Mouse (Mus musculus): ENCODE data around the gene Epn2.

DNA sequence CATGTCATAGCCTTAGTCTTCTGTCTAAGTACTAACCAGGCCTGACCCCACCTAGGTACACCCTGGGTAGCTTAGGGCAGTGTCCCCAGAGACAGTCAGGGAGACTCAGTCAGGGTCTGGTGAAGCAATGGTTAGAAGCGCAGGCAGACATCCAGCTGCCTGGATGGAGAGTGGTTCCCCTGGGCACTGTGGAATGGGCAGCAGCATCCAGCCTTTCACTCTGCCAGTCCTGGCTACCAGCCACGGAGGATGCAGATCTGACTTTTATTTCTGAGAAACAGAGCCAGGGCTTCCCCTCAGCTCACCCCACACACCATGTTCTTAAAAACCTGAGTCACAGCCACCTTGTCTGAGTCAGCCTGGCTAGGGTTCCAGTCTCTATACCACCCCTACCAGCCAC lies 18.0 kb upstream of the Epn2 start:
- TF ChIP-seq GATA1 (IDR thresholded peaks at IDR 0.05; ENCODE audit: borderline replicate concordance, low read length) = no peak
- TF ChIP-seq FLI1 (IDR thresholded peaks at IDR 0.05; ENCODE audit: low read length) = no peak

Data from megakaryocyte, embryonic 14.5 days (primary cell).